11 mouse cellular contexts compared by ENCODE assay signal in genomic region chr8:13625281-13625970, GRCm38 (mm10). TPM values are rescaled to one million over a fixed set of nuclear protein-coding genes. Genes with fewer than 3 reads are reported as not detected.
A peak's percentile ranks its signal among the peaks of the same experiment; 100 is the strongest.
DNase-seq lines count a peak whose midpoint lies in the region; ATAC-seq and TF ChIP-seq lines count a peak whose summit lies in the region.
"Had no signal": no experiment of that assay in that cellular context is flagged by ENCODE, and none has a peak within 500 bp of the region (broad histone marks: within the 10 kb centered on the region; RNA-seq: fewer than 3 reads in every experiment).

No protein-coding gene starts in this region.

- peak; percentile 63 for DNase-seq in cerebellum, adult 9-11 months
- DNase-seq in cerebellum, adult 18-20 months, result no peak
- no peak for DNase-seq in stomach, postnatal 0 days (ENCODE audit: low spot score)
- no peak for DNase-seq in urinary bladder, postnatal 10 days (ENCODE audit: low spot score)
- no peak for DNase-seq in cerebellum, adult 11 months
- DNase-seq: B cell, adult 2 months; kidney, postnatal 25 days; thymus, postnatal 36 days had no signal

- no peak overlapping the region for H3K9ac ChIP-seq in limb, embryonic 12.5 days (replicated peaks)
- H3K9ac ChIP-seq in stomach, postnatal 0 days (ENCODE audit: low read length), result no peak overlapping the region

- H3K36me3 ChIP-seq in megakaryocyte, embryonic 14.5 days (replicated peaks; ENCODE audit: low read length), result peaks cover 99% of the 10 kb centered on the region
- peaks cover 9% of the 10 kb centered on the region; the same call in 1 of the 2 replicates for H3K36me3 ChIP-seq in limb, embryonic 12.5 days
- peaks cover 2% of the 10 kb centered on the region; the same call in 1 of the 2 replicates for H3K36me3 ChIP-seq in stomach, postnatal 0 days (ENCODE audit: control insufficient read depth, insufficient read depth, low read length)

- no peak for ATAC-seq in megakaryocyte, adult 5-6 weeks (ENCODE audit: poor library complexity, severe bottlenecking)
- no peak for ATAC-seq in limb, embryonic 12.5 days (ENCODE audit: insufficient number of reproducible peaks, insufficient read depth, low FRiP score, low TSS enrichment, low read depth)
- no peak for ATAC-seq in stomach, postnatal 0 days (ENCODE audit: low FRiP score, low TSS enrichment)

- TF ChIP-seq CTCF in stomach, postnatal 0 days (IDR thresholded peaks at IDR 0.05; ENCODE audit: low read depth), result no peak

- no peak overlapping the region for H3K4me2 ChIP-seq in limb, embryonic 12.5 days
- H3K4me2 ChIP-seq in stomach, postnatal 0 days (replicated peaks; ENCODE audit: low read depth), result no peak overlapping the region

- no peaks in the 10 kb centered on the region for H3K27me3 ChIP-seq in megakaryocyte, embryonic 14.5 days (replicated peaks)
- no peaks in the 10 kb centered on the region for H3K27me3 ChIP-seq in limb, embryonic 12.5 days
- H3K27me3 ChIP-seq in stomach, postnatal 0 days (ENCODE audit: control insufficient read depth, insufficient read depth, low read length), result no peaks in the 10 kb centered on the region

- WGBS in limb, embryonic 12.5 days, result 86% methylated on average over 5 of the region's 5 CpGs
- 68% methylated on average over 5 of the region's 5 CpGs for WGBS in stomach, postnatal 0 days

- H3K27ac ChIP-seq in limb, embryonic 12.5 days, result peak overlapping the region; percentile 78
- peak overlapping the region; percentile 81 for H3K27ac ChIP-seq in stomach, postnatal 0 days (replicated peaks)

- peaks cover 95% of the 10 kb centered on the region for H3K4me1 ChIP-seq in megakaryocyte, embryonic 14.5 days
- peaks cover 37% of the 10 kb centered on the region for H3K4me1 ChIP-seq in limb, embryonic 12.5 days (replicated peaks)
- peaks cover 10% of the 10 kb centered on the region for H3K4me1 ChIP-seq in stomach, postnatal 0 days (replicated peaks; ENCODE audit: control insufficient read depth, insufficient read depth)

- peak overlapping the region; percentile 34 for H3K4me3 ChIP-seq in megakaryocyte, embryonic 14.5 days (replicated peaks)
- no peak overlapping the region for H3K4me3 ChIP-seq in limb, embryonic 12.5 days (replicated peaks)
- H3K4me3 ChIP-seq in stomach, postnatal 0 days (ENCODE audit: low read depth, low read length), result no peak overlapping the region

- H3K9me3 ChIP-seq in megakaryocyte, embryonic 14.5 days, result peaks cover 9% of the 10 kb centered on the region
- H3K9me3 ChIP-seq in limb, embryonic 12.5 days, result peaks cover 11% of the 10 kb centered on the region; the same call in 1 of the 2 replicates
- H3K9me3 ChIP-seq in stomach, postnatal 0 days (ENCODE audit: control insufficient read depth, low read length), result no peaks in the 10 kb centered on the region

- no peak for TF ChIP-seq EP300 in stomach, postnatal 0 days (optimal IDR thresholded peaks at IDR 0.05)

RNA-seq across cellular contexts. Expression of gene Rasa3, which starts 52.0 kb away (rescaled TPM):
- polyA plus RNA-seq in megakaryocyte, embryonic 14.5 days (2012; ENCODE audit: insufficient read depth, low replicate concordance), result 86.3 and 103 TPM in 2 replicates
- 72.8 and 75.0 TPM in 2 replicates for total RNA-seq in megakaryocyte, adult 5-6 weeks (2015)
- 159 and 164 TPM in 2 replicates for total RNA-seq in megakaryocyte, adult 5-6 weeks (2017)
- polyA plus RNA-seq in limb, embryonic 12.5 days (2016; fragmentation: Nextera tagmentation; extraction: Ambion mirVana), result 20.2 and 24.9 TPM in 2 replicates
- 12.0 and 12.4 TPM in 2 replicates for polyA plus RNA-seq in stomach, postnatal 0 days (2015; fragmentation: Nextera tagmentation; extraction: Ambion mirVana)
